Mouse (Mus musculus): ENCODE measurements at regions not wholly inside any gene's neighbourhood (a gene's known extent, or its start where the extent isn't known, plus 50 kb on each side); places are given as distances from the start of the nearest gene placed in this dataset.

- Histone ChIP-seq H3K36me3 (ENCODE audit: control insufficient read depth, insufficient read depth, low read length) (no peaks in the 10 kb centered on the region), H3K27me3 (ENCODE audit: control insufficient read depth, insufficient read depth, low read length) (no peaks in the 10 kb centered on the region), H3K4me1 (ENCODE audit: control insufficient read depth, insufficient read depth, insufficient read length) (peaks cover 7% of the 10 kb centered on the region), H3K4me3 (ENCODE audit: extremely low read depth, insufficient read depth, insufficient read length) (no peak overlapping the region), H3K27ac (ENCODE audit: insufficient read depth, low read length) (peak overlapping the region; percentile 80)
- no peak for DNase-seq (ENCODE audit: low read depth in 1 of 2, low spot score in 2 of 2)
- TF ChIP-seq POLR2A (IDR thresholded peaks at IDR 0.05; ENCODE audit: low read depth, low read length) (no peak), CTCF (IDR thresholded peaks at IDR 0.05; ENCODE audit: extremely low read depth, insufficient read depth, insufficient read length, insufficient replicate concordance) (no peak)
These were observed 51.5 kb upstream of the Btg1 start for GRCm38 (mm10) chr10:96565343-96565742.

All from spleen, adult 2 months (tissue).